Mouse (Mus musculus): ENCODE results near the gene 1520401A03Rik. TPM values are rescaled to one million over a fixed set of nuclear protein-coding genes. Genes with fewer than 3 reads are reported as not detected.

Gene 1520401A03Rik
- total and polyA plus RNA-seq, 3 experiments = 0.08 TPM; not detected in 2

DNA sequence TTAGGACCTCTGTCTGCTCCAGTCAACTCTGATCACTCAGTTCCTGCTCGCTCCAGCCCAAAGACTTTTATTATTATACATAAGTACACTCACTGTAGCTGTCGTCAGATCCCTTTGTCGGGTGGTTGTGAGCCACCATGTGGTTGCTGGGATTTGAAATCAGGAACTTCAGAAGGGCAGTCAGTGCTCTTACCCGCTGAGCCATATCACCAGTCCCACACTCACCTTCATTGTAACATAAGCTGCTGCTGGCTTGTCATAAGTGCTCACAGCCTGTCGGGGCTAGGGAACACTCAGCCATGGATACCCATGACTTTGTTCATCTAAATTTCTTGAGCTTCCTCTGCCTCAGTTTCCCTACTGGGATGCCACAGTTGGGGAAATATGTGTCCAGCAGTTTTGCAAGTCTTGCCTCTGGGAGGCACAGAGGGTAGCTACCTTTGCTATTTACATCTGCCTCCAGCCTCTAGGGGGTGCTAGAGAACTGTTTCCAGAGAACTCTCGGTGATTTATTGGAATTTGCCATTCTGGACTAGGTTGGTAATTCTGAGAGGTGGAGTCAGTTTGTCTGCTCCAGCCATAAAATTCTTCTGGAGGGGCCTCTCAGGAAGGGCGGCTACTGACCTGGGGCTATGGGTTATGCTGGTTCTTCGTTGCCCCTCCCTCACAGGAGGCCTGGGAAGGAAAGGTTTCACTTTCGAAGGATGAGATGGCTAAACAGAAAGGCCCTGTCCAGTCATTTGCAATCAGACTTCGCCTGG lies 26.2 kb upstream of the 1520401A03Rik start:
- Histone ChIP-seq H3K36me3 (replicated peaks in 1 of 2; ENCODE audit: control insufficient read depth in 1 of 2, insufficient read depth in 1 of 2, low read length in 1 of 2) (peaks cover 21 to 33% of the 10 kb centered on the region in 2 experiments), H3K9ac (ENCODE audit: insufficient read depth, low read depth) (peak overlapping the region; percentile 55; the same call in 1 of the 2 replicates), H3K79me2 (replicated peaks; ENCODE audit: control insufficient read depth, extremely low read depth, insufficient read depth, poor library complexity, severe bottlenecking) (no peaks in the 10 kb centered on the region), H3K27ac (ENCODE audit: insufficient read depth, low read depth) (no peak overlapping the region), H3K9me3 (replicated peaks; ENCODE audit: low read length) (no peaks in the 10 kb centered on the region), H3K27me3 (replicated peaks) (peaks cover 22% of the 10 kb centered on the region), H3K4me2 (ENCODE audit: insufficient read depth, low read depth, poor library complexity, severe bottlenecking) (peak overlapping the region; percentile 72), H3K4me1 (ENCODE audit: control insufficient read depth in 1 of 2, insufficient read depth in 2 of 2) (peaks cover 32 to 55% of the 10 kb centered on the region in 2 experiments), H3K4me3 (replicated peaks in 1 of 3; ENCODE audit: low read depth in 2 of 3, low read length in 2 of 3, poor library complexity in 1 of 3) (peak overlapping the region; percentile 34 to 48 (median 43))
- TF ChIP-seq CHD2 (IDR thresholded peaks at IDR 0.05; ENCODE audit: low read length) (no peak), RCOR1 (conservative IDR thresholded peaks at IDR 0.05; ENCODE audit: low read depth, low read length) (no peak), SIN3A (IDR thresholded peaks at IDR 0.05; ENCODE audit: low read length) (peak; percentile 52; the same call in 1 of the 2 replicates), NRF1 (IDR thresholded peaks at IDR 0.05; ENCODE audit: low read depth, low read length) (no peak), USF2 (conservative IDR thresholded peaks at IDR 0.05; ENCODE audit: low read depth, low read length) (no peak), IRF4 (IDR thresholded peaks at IDR 0.05; ENCODE audit: low read depth, low read length) (peak; percentile 83), ZKSCAN1 (IDR thresholded peaks at IDR 0.05; ENCODE audit: borderline replicate concordance, low read depth, low read length) (no peak), MXI1 (IDR thresholded peaks at IDR 0.05; ENCODE audit: low read depth, low read length) (no peak), ELF1 (IDR thresholded peaks at IDR 0.05; ENCODE audit: low read depth, low read length) (no peak), EP300 (IDR thresholded peaks at IDR 0.05; ENCODE audit: low read length) (peak; percentile 44; the same call in 1 of the 2 replicates), PAX5 (IDR thresholded peaks at IDR 0.05; ENCODE audit: low read length) (no peak), CTCF (conservative IDR thresholded peaks at IDR 0.05 in 1 of 2, IDR thresholded peaks at IDR 0.05 in 1 of 2; ENCODE audit: low read depth in 2 of 2, low read length in 2 of 2) (peak; percentile 84 to 93), USF1 (IDR thresholded peaks at IDR 0.05; ENCODE audit: low read depth, low read length) (no peak), BHLHE40 (IDR thresholded peaks at IDR 0.05; ENCODE audit: low read depth, low read length) (no peak), ETS1 (conservative IDR thresholded peaks at IDR 0.05; ENCODE audit: low read depth, low read length) (no peak), MAFK (IDR thresholded peaks at IDR 0.05; ENCODE audit: insufficient replicate concordance, low read length) (no peak), MAZ (IDR thresholded peaks at IDR 0.05; ENCODE audit: low read depth, low read length) (peak; percentile 83; the same call in 1 of the 2 replicates), SMC3 (IDR thresholded peaks at IDR 0.05; ENCODE audit: low read depth, low read length) (peak; percentile 43), TBP (conservative IDR thresholded peaks at IDR 0.05; ENCODE audit: low read depth, low read length) (no peak; the same call in 1 of the 2 replicates), HCFC1 (IDR thresholded peaks at IDR 0.05; ENCODE audit: low read depth, low read length) (no peak), ZNF384 (IDR thresholded peaks at IDR 0.05; ENCODE audit: low read depth, low read length) (no peak), MYC (IDR thresholded peaks at IDR 0.05; ENCODE audit: low read depth, low read length) (no peak), POLR2AphosphoS2 (IDR thresholded peaks at IDR 0.05; ENCODE audit: low read depth, low read length) (no peak), KAT2A (IDR thresholded peaks at IDR 0.05; ENCODE audit: insufficient replicate concordance, low read length) (no peak), NELFE (IDR thresholded peaks at IDR 0.05; ENCODE audit: low read depth, low read length) (no peak), POLR2A (IDR thresholded peaks at IDR 0.05; ENCODE audit: low read depth, low read length) (0 out of 2 replicates have a peak, but pooled peaks have one; percentile 18), RAD21 (IDR thresholded peaks at IDR 0.05; ENCODE audit: low read depth, low read length) (peak; percentile 74)
- dilution Hi-C loops (cut with MboI; ENCODE audit: extremely low pct_ligation_motif_present, extremely low pct_unique_long_range_greater_than_20kb, low sequenced_read_pairs) = no loop called here
- in situ Hi-C loops (cut with MboI; ENCODE audit: low pct_ligation_motif_present, low pct_unique_long_range_greater_than_20kb, low sequenced_read_pairs) = no loop called here
- DNase-seq (ENCODE audit: extremely low read depth) = peak; percentile 89

Data from CH12.LX (cell line).